Mouse (Mus musculus) lung, postnatal 0 days (tissue): ENCODE measurements at regions not wholly inside any gene's neighbourhood (a gene's known extent, or its start where the extent isn't known, plus 50 kb on each side); places are given as distances from the start of the nearest gene placed in this dataset.

Experiments
- CTCF ChIP-seq: IDR thresholded peaks from 2 replicates; pipeline ENCODE4 v1.5.1; 2016; ENCODE audit warnings: antibody characterized with exemption, mild to moderate bottlenecking
- EP300 ChIP-seq: IDR thresholded peaks from 2 replicates; pipeline ENCODE4 v1.6.1; 2016; ENCODE audit warnings: antibody characterized with exemption, mild to moderate bottlenecking, control low read depth

GRCm38 (mm10) chr2:128313582-128313918 lies 187.7 kb downstream of the Bcl2l11 start:
- TF ChIP-seq CTCF = no peak
- TF ChIP-seq EP300 = no peak
